Mouse (Mus musculus) frontal cortex, postnatal 10 days (tissue): ENCODE measurements around the gene Acp5.

Experiments used
- DNase-seq, 2 experiments: peaks; one replicate each; pipeline ENCODE4 v3.0.0; 2022; ENCODE audit warnings: low spot score in 2 of 2, mixed read lengths in 1 of 2

The Acp5 gene

DNA sequence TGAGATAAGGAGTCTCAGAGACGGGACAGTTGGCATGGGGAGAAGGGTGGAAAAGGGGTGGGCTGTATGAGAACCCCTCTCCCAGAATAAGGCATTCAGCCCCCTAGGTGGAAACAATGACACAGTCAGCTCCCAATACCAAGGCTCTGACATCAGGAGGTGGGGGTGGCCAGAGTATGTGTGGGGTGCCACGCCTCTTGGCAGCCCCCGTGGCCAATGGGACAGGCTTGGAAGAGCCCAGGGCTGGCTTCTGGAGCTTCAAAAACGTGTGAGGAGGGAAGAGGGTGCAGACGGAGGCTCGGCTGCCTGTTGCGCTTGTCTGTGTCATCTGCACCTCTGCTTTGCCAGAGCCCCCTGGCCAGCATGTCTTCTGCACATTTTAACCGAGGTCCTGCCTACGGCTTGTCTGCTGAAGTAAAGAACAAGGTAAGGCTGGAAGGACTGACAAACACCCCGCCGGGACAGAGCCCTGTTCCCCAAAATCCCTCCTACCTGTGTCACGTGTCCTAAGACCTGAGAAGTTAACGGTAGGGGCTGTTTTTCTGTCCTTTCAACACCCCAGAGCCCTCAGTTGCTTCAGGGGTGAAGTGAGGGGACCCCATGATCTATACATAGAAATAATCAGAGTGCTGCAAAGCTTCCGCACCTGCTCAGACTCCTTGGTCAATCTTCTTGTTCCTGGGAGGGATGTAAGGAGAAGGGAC lies 36.4 kb downstream of the Acp5 start, which contains the start of gene Cnn1:
Cnn1 (plus strand) TSS at position 224 of the 704 bp plus-strand sequence.
- DNase-seq = no peak

DNA sequence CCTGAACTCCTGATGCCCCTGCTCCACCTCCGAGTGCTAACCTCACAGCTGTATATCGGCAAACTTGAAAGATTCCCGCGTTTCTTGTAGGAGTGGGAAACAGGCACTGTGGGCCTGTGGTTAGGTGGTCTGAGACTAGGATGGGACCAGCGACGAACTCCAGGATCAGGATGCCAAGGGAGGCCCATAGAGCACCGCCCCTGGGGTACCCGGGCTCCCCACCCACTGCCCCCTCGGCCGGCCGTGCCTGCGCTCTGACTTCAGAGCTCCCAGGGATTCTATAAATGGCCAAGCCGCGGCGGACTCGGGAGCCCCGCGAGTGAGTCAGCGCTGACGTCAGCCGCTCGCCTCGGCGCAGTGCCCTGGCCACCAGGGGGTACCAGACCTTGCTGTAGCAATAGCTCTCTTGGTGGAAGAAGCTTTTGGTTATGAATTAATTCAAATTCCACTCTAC lies 39.6 kb downstream of the Acp5 start:
- peak in 1 of 2 experiments; percentile 65 for DNase-seq

GRCm38 (mm10) chr9:22092746-22093145 lies 42.8 kb downstream of the Acp5 start:
- DNase-seq = no peak

- DNase-seq = no peak
Observed at GRCm38 (mm10) chr9:22089986-22090385, 45.5 kb downstream of the Acp5 start.

DNA sequence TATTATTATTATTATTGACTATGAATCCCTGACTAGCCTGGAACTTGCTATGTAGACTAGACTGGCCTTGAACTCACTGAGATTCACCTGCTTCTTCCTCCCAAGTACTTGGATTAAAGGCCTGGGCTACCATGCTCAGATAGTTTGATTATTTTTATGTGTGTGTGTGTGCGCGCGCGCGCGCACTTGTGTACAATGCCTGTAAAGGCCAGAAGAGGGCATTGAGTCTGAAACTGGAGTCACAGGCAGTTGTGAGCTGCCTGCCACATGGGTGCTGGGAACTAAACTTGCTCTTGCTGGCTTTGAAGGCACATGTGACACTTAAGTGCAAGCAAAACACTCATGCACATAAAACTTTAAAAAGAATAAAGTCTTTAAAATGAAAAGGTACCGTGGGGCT lies 46.2 kb downstream of the Acp5 start:
- DNase-seq = no peak

DNA sequence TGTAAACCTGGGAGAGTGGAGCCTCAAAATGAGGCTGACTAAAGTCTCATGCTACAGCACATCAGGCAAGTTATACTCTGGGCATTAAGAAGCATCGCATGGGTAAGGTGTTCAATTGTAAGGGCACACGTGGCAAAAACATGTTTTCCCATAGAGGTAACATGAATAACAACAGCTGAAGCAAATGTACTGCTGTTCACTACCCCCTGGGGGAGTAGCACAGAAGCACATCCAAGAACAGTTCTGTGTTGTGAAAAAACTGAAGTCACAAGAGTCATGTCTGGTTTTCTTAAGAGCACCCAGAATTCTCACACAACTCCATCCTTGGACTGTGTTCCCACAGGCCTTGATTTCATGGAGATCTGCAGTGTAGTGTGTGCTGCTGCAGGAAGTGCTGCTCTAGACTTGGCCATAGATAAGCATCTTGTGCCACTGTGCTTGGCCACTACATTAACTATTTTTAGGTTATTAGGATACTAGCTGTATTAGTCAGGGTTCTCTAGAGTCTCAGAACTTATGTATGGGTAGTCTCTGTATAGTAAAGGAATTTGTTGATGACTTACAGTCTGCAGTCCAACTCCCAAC lies 48.4 kb downstream of the Acp5 start:
- DNase-seq = no peak

GRCm38 (mm10) chr9:22086012-22086411 lies 49.5 kb downstream of the Acp5 start:
- no peak for DNase-seq

DNA sequence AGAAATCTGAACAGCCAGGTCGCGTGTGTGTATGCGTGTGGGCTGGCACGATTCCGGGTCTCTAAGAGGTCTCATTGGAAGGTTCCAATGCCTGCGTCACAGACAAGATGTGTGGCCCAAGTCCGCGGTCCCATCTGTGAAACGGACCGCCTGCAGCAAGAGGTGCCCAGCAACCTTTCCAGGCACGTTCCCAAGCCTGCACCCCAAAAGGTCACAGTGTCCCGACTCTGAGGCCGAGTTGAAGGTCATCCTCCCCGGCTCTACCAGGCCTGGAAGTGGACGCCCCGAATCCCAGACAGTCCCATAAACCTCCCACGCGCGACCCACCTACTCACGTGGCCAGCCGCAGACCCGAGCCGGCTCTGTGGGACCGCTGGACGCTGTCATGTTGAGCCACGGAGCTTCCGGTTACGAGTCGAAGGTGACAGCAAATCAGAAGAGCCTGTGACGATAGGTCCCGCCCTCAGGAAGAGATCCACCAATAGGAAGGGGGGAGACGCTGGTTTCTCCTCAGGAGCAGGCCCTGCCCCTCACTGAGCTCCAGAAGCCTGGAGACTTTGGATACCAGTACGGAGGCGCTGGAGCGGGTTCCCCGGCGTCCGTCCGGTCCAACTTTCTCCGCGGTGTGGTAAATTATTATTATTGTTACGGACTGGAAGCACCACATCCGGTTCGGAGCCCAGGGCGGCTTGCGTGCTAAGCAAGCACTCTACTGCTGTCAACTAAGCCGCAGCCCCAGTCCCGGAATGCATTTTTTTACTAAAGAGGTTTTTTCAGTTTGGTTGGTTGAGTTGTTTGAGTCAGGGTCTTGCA lies 50.3 kb downstream of the Acp5 start, which contains the start of gene Ecsit:
Ecsit (minus strand) TSS at position 417 of the 813 bp plus-strand sequence.
- DNase-seq = peak; percentile 92 to 95

DNA sequence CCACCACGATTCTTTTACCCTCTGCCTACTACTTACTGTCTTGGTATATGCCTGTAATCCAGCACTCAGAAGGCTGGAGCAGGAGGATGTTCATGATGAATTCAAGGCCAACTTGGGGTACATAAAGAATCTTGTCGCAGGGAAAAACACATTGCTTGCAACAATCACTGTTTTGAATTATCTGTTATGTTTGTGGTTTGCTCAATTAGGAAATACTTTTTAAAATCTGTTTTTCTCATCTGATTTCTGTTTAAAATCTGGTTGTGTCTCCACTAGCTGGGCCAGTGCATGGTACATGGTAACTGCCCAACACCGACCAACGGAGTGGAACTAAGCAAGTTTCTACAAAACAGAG lies 50.9 kb downstream of the Acp5 start:
- DNase-seq = no peak
